Mouse (Mus musculus) thymus, postnatal 0 days (tissue): Measurements from ENCODE around the gene Gm11020. TPM values are rescaled to one million over a fixed set of nuclear protein-coding genes. Genes with fewer than 3 reads are reported as not detected.
"Not testable (repeated sequence)": the region's sequence is repeated elsewhere in the genome, so short reads cannot be mapped to it uniquely, and the experiment has no call there.

Experiments
- DNase-seq: peaks from one replicate; pipeline ENCODE4 v3.0.0-alpha.2; 2015; ENCODE audit warnings: low spot score
- polyA plus RNA-seq: library from polyadenylated mRNA; unstranded; fragments of >200 nt; fragmentation: Nextera tagmentation; extraction: Ambion mirVana; gene quantifications from 2 replicates; pipeline ENCODE4 v1.2.1, GENCODE M21; 2015

Gm11020 gene
- not detected in 2 replicates for polyA plus RNA-seq

DNA sequence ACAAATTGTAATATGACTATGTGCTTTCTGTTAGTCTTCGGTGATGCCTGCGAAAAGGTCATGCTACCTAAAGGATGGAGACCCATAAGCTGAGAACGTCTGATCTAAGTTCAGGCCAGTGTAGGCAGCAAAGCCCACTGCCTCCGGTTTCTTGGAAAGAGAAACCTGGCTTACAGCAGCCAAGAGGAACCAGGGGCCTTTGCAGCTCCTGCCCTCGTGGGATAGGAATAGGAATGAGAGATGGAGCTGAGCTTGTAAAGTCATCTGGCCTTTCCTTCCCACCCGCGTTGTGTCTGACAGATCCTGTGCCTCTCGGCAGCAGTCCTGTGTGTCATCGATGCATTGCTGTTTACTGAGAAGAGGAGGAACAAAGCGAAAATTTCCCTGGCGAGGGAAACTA lies at the start of gene Gm11020:
Gene Gm11020 (plus strand): TSS at position 301 of the 400 bp plus-strand sequence.
- DNase-seq: not testable (repeated sequence)

DNA sequence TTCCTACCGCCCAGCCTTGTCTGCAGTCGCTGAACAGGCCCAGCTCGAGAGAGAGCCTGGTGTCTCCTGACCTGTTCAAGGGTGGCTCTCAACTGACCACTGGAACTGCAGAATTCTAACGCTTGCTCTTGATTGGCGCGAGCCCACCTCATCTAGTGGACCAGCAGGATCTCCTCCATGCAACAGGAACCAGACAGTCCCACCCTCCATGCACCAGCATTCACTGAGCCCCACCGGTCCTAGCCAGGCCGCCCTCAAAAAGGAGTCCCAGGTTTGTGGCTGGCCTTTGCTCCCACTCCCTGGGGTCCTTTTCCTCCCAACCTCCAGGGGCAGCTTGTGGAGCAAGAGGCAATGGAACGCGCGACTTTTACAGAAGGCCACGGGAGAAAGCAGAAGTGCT lies 28.3 kb upstream of the Gm11020 start, which contains the start of gene Cmtm2a:
Gene Cmtm2a (minus strand): TSS at position 101 of the 400 bp plus-strand sequence.
- DNase-seq: not testable (repeated sequence)

DNA sequence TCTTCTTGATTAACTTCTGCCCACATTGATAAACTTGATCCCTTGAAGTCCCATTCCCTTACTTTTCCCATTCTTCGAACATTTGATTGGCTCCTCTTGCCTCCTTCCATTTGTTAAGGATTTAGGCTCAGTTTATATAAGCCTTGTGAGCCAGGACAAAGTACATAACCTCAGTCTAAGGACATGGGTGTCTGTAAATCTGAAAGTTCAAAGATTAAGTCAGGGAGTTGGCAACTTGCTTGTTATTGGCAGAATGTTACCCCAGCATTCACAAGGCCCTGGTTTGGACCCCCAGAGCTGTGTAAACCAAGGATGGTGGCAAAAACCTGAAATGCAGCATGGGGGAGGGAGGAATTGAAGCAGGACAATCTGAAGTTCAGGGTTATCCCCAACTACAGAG lies 27.0 kb upstream of the Gm11020 start:
- DNase-seq: no peak

DNA sequence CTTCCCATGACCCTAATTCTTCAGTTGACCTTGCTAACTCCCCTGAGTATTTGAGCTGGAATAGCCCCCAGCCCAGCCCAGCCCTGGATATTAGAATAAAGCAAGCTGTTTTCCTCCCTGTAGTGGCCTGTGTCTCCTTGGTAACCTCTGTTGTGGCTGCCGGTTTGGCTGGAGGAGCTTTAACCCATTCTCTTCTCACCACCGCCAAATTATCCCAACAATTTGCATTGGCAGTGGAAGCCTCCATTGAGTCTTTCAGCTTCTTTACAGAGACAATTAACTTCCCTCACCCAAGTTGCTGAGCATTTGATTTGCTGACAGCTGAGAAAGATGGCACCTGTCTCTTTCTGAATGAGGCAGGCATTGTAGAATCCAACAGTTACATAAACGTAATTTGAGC lies 19.8 kb upstream of the Gm11020 start:
- DNase-seq: not testable (repeated sequence)

DNA sequence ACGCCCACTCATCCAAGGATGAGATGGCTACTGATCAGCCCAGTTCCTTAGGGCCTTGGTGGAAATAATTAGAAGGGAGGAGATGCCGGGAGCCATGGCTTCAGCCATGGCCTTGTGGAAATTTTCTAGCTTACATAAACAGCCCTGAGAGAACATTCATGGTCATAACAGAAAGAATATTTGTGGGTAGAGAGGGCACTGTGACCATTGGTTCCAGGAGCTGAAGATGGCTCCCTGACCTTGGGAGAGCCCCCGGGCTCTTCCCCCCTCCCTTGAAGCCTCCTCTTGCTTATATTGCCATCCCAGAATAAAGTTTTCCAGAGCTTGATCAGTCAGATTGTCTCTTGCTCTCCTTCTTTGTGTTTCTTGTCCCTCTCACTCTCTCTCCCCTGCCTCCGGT lies 18.8 kb upstream of the Gm11020 start:
- DNase-seq: not testable (repeated sequence)

DNA sequence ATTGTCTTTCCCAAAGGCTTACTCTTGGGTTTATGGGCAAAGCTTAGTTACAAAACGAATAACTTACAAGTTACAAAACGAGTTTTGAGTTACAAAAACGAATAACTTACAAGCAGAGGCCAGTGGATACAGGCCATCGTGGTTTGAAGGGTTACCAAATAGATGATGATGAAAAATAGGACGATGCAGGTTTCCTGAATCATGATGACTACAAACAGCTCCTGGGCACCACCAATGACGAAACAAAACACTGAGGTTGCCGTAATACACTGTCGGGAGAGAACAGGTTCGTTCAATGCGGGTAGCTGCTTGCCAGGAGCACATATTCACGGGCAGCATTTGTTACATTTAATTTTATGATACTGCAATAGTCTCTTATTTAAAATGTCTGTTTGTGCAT lies 16.4 kb upstream of the Gm11020 start:
- DNase-seq: no peak

DNA sequence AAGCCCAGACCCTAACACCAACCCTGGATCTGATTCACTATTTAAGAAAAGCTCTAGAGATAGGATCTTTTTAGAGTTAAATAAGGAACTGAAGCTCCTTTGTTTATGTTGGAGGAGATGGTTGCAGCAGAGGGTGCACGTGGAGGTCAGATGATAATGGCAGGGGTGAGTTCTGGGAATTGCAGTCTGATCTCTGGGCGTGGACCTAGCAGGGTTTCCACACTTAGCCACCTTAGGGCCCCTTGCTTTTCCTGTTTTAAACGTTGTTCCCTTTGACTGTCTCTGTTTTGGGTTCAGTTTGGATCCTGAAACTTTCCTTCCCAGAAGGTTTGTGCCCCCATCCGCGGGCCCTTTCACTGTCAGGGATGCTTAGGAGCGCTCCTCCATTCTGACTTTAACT lies 13.0 kb upstream of the Gm11020 start:
- not testable (repeated sequence) for DNase-seq

DNA sequence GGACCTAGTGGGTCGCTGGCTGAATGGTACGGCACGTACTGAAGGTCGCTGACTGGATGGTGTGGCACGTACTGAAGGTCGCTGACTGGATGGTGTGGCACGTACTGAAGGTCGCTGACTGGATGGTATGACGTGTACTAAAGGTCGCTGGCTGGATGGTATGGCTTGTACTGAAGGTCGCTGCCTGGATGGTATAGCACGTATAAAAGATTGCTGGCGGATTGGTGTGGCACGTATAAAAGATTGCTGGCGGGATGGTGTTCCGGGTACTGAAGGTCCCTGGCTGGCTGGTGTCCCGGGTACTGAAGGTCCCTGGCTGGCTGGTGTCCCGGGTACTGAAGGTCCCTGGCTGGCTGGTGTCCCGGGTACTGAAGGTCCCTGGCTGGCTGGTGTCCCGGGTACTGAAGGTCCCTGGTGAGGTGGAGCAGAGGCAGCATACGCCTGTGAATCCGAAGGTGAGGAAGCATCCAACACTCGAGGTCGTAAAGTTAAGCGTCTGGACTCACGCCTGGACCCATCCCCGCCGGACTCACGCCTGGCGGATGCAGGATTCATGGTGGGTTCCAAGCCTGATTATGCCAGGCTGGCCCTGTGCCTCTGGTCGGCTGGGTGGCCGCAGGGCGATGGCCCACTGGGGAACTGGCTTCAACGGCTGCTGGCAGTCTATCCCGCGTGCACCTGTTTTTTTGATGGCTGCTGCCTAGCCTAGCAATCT lies 11.8 kb upstream of the Gm11020 start, which contains the start of the genes Gm45711 and Cmtm1:
Gene Gm45711 (minus strand): TSS at position 641 of the 715 bp plus-strand sequence.
Gene Cmtm1 (minus strand): TSS at position 705 of the 715 bp plus-strand sequence.
- not testable (repeated sequence) for DNase-seq

DNA sequence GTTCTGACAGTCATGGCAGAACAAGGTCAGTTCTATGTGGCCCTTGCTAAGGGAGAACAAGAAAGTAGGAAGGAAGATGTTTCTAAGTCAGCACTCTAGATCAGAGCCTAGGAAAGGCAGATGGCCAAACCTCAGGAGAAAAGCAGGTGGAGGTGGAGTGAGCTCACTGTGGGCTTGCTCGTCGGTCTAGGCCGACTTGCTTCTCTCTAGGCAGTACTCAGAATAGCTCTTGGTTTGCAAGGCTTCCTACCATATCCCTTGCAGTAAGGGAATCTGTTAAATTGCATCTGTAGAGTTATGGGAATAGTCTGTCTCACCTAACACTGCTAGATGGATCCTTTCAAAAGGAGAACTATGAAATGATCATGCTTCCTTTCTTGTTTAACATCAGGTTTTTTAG lies 9.3 kb upstream of the Gm11020 start:
- DNase-seq: not testable (repeated sequence)

DNA sequence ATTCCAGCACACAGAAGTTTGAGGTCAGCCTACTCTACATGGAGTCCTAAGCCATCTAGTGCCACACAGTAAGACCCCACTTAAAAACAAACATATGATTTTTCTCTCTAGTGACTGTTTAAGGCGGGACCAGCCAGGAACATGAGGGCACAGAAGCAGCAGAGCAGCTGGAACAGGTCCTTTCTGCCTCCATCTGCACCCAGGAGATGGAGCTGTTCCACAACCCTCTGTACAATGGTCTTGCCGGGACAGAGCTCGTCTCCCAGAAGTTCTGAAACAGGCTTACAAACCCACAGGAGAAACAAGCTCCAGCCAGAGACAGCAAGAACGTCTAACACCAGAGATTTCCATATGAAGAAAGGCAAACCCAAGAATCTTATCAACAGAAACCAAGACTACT lies 8.1 kb upstream of the Gm11020 start:
- no peak for DNase-seq

DNA sequence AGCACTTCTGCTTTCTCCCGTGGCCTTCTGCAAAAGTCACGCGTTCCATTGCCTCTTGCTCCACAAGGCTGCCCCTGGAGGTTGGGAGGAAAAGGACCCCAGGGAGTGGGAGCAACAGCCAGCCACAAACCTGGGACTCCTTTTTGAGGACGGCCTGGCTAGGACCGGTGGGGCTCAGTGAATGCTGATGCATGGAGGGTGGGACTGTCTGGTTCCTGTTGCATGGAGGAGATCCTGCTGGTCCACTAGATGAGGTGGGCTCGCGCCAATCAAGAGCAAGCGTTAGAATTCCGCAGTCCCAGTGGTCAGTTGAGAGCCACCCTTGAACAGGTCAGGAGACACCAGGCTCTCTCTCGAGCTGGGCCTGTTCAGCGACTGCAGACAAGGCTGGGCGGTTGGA lies 563 bp downstream of the Gm11020 start, which contains the start of gene Cmtm2b:
Gene Cmtm2b (plus strand): TSS at position 301 of the 400 bp plus-strand sequence.
- not testable (repeated sequence) for DNase-seq

DNA sequence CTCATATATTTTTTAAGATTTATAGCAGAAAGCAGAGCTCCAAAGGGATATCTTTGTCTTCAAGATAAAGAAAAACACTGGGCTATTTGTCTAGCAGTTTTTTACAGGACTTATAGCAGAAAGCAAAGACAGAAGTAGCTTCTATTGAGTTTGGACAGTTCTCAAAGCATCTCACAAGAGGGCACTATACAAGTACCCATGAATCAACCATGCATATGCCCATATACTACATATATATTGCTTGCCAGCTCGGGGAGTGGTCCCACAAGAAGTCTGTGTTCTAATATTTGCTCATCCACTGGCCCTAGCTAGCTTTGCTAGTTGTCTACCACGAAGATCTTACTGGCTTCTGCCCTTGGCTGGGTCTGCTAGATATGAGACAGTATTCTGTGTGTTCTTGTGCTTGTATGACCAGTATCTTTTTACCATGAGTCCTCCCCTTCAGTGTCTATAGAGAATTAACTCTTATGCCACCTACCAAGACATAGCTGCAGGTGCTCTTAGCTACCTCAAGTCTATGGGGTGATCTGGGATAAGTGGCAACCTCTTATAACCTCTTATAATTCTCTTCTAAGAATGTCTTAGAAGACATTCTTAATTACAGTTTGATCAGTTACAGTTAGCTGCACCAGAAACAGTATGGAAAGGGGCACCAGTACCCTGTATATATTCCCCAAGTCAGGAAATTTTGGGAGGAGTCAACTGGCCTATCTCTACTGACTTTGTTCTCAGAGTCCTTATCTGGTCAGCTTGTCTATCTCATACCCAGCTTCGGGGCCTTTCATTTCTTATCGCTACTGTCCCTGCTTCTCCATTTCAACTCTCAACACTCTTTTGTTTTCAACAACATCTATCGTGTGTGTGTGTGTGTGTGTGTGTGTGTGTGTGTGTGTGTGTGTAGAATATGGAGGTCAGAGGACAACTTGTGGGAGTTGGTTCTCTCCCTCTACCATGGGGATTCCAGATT lies 11.6 kb downstream of the Gm11020 start:
- DNase-seq: no peak

DNA sequence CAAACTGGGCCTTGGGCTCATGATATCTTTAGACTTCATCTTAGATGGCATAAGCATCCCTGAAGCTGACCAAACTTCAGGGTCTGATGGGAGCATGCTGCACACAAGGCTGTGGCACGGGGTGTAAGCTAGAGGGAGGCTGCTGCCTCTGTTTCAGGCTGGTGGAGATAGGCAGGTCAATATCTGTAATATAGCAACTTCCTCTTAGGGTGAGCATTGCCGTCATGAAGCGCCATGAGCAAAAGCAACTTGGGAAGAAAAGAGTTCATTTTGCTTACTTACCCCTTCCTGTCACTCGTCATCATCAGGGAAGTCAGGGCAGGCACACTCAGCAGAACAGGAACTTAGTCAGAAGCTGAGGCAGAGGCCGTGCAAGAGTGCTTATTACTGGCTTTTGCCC lies 12.4 kb downstream of the Gm11020 start:
- DNase-seq: no peak

DNA sequence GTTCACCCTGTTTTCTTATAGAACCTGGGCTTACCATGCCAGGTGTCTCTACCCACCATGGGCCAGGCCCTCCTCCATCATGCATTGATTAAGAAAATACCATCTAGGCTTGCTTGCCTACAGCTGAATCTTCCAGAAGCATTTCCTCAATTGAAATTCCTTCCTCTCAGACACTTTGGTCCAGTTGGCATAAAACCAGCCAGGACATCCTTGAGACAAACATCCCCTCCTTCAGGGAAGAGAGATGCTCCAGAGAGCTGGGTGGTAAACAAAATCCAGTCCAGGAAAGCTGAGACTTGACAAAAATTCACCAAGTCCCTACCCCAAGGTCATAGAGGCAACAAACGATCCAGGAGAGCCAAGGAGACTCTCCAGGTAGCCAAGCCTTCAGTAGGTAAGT lies 12.8 kb downstream of the Gm11020 start:
- DNase-seq: no peak

DNA sequence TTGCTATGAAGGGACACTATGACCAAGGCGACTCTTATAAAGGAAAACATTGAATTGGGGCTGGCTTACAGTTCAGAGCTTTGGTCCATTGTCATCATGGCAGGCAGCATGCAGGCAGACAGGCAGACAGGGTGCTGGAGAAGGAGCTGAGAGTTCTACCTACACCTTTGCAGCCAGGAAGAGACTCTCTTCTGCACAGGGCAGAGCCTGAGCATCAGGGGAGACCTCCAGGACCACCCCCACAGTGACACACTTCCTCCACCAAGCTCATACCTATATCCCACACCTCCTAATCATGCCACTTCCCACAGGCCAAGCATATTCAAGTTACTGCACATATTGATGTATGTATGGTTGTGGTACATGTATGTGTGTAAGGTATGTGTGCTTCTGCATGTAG lies 15.4 kb downstream of the Gm11020 start:
- DNase-seq: no peak

DNA sequence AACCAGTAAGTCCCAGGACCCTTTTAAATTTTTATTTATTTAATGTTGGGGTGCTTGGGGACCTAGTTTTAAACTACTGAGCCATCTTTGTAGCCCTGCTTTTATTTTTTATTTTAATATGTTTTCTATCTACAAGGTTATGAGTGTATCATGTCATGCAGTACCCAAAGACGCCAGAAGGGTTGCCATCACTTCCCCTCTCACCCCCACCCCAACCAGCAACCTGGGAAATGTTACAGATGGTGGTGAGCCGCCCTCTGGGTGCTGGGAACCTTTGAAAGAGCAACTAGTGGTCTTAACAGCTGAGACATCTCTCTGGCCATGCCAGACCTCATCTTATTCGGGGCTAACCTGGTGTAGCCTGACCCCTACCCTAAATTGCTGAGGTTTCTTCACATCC lies 16.5 kb downstream of the Gm11020 start:
- DNase-seq: peak; percentile 30

DNA sequence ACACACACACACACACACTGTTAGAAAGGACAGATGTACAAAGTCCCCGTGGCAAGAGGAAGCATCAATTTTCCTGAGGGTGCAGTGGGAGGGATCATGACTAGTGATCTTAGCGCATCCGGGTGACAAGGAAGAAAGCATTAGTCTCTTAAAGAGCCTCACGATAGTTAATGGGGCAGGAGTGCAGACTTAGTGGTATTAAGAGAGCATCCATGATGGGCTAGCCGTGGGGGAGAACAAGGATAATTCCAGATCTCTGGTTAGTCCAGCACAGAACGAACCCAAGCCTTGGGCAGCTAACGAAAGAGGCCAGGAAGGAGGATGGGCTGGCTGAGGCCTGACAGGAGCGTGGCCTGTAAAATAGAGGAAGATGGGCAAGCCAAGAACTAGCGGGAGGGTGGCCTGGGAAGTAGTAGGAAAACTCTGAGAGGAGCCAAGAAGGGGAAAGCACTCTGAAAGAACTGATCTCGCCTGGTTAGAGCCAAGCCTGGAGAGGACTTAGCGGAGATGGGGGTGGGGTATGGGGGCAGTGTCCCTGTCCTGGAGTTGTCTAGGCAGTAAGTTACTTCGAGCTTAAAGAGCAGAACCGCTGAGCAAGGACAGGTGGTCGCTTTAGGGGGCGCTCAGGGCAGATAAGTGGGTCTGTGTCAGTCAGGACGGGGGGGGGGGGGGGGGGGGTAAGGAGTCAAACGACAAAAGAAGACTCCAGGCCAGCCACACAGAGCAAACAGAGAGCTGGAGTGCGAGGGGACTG lies 18.0 kb downstream of the Gm11020 start, which contains the start of gene Cmtm3:
Gene Cmtm3 (plus strand): TSS at position 182 of the 754 bp plus-strand sequence.
- no peak for DNase-seq

DNA sequence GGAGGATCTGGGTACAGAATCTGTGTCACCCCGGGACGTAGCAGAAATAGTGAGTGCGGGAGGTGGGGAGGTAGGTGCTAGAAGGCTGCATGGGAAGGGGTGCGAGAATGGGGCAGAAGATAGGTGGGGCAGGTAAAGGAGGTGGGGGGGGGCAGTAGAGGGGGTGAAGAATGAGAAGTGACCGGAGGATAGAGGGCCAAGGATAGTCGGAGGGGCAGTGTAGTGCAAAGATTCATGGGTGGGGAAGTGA lies 18.5 kb downstream of the Gm11020 start:
- DNase-seq: no peak

DNA sequence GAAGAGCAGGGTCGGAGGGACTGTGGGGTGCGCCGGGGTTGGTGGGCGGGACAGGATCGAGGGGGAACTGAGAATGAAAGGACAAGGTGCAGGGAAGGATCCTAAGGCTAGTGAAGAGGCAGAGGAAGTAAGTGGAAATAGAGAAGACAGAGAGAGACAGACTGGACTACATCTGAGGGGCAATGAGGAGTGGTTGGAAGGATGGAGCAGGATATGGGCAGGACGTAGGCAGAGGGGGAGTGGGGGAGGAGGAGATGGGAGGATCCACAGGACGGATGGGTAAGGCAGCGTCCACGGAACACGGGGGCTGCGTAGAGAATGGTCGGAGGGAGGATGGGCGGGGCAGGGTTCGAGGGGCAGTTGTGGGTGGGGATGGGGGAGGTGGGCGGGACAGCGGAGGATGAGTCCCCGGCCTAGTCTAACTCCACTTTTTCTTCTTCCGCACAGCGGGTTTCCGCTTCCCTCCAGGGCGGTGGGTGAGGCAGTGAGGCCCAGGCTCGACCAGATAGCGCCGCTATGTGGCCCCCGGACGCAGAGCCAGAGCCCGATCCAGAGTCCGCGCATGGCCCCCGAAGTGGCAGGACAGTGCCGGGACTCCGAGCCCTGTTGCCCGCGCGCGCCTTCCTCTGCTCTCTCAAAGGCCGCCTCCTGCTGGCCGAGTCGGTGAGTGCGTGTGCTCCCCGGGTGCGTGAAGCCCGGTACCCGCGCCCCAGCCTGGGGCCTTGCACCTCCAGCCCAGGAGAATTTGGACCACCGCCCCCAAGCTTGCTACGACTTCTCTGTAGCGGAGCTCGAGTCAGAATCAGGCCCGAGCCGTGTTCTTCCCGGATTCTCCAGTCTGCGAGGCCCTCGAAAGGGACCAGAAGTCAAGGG lies 19.1 kb downstream of the Gm11020 start:
- DNase-seq: peak; percentile 74

DNA sequence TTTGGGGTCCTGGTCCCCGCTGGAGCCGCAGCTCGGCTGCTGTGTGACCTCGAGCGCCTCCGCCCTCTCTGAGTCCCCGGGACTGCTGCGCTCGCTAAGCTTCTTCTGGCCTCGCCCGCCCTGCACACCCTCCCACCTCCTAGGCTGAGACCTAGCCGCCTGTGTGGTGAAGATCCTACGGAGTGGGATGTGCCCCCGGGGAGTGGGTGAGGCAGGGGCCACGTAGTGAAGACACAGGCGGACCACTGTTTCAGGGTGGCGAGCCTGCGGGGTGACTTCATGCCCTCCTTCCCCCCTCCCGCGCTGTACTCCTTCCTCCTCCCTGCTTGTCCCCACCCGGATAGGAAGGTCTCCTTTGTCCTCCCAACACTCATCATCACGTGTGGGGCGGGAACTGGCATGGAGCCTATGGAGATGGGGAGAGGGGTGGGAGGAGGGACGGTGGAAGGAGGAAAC lies 19.8 kb downstream of the Gm11020 start:
- no peak for DNase-seq
